Mouse (Mus musculus) neural tube, embryonic 14.5 days (tissue): ENCODE results near the gene Esyt2. TPM values are rescaled to one million over a fixed set of nuclear protein-coding genes. Genes with fewer than 3 reads are reported as not detected.

Experiments used
- ATAC-seq: fragments of 200-750 bp; cut with Nextera tagmentation; 2 replicates; pipeline ENCODE4 v1.8.0; 2017; ENCODE audit warnings: low read depth, mild to moderate bottlenecking, moderate TSS enrichment, moderate library complexity
- H3K27ac ChIP-seq: fragments of 300-500 bp; sonication (generic); 2 replicates; pipeline ENCODE4 v1.5.1; 2014; ENCODE audit warnings: low read depth, mild to moderate bottlenecking, control low read depth, low read length, moderate library complexity, mixed read lengths
- H3K27me3 ChIP-seq: fragments of 300-500 bp; sonication (generic); 2 replicates; pipeline ENCODE4 v1.6.1; 2014; ENCODE audit warnings: low read length; ENCODE audit not compliant: control insufficient read depth, insufficient read depth
- H3K36me3 ChIP-seq: fragments of 300-500 bp; sonication (generic); 2 replicates; pipeline ENCODE4 v1.6.1; 2014; ENCODE audit warnings: low read length, mixed read lengths; ENCODE audit not compliant: control insufficient read depth, insufficient read depth
- H3K4me1 ChIP-seq: fragments of 300-500 bp; sonication (generic); 2 replicates; pipeline ENCODE4 v1.6.1; 2014; ENCODE audit warnings: low read length; ENCODE audit not compliant: control insufficient read depth, insufficient read depth
- H3K4me2 ChIP-seq: fragments of 300-500 bp; sonication (generic); 2 replicates; pipeline ENCODE4 v1.6.1; 2014; ENCODE audit warnings: mild to moderate bottlenecking, low read depth, low read length, control low read depth
- H3K4me3 ChIP-seq: fragments of 300-500 bp; sonication (generic); 2 replicates; pipeline ENCODE4 v1.5.1; 2014; ENCODE audit warnings: low read depth, low read length, control low read depth, mixed read lengths
- H3K9ac ChIP-seq: fragments of 300-500 bp; sonication (generic); replicated peaks from 2 replicates; pipeline ENCODE4 v1.6.1; 2014; ENCODE audit warnings: low read depth, mild to moderate bottlenecking, control low read depth, low read length, mixed read lengths
- H3K9me3 ChIP-seq: fragments of 300-500 bp; sonication (generic); 2 replicates; pipeline ENCODE4 v1.6.1; 2016; ENCODE audit warnings: low read length; ENCODE audit not compliant: control insufficient read depth
- WGBS: fragments of 180-500 bp; shearing (Covaris S2); extraction: QIAGEN DNeasy Blood & Tissue Kit; methylation state at CpG from one replicate; pipeline ENCODE4 v1.1.7; 2014; 5-methylcytosine and 5-hydroxymethylcytosine counted together
- microRNA-seq: library from miRNA; unstranded; fragments of <30 nt; microRNA quantifications from one replicate; pipeline ENCODE4, GENCODE M21; 2016
- polyA plus RNA-seq: library from polyadenylated mRNA; unstranded; fragments of >200 nt; fragmentation: Nextera tagmentation; extraction: Ambion mirVana; gene quantifications from 2 replicates; pipeline ENCODE4 v1.2.1, GENCODE M21; 2014

Gene Esyt2
- polyA plus RNA-seq, 1 experiment from 2014 or later: 17.8 TPM

- no peaks in the 10 kb centered on the region for H3K36me3 ChIP-seq
- H3K9me3 ChIP-seq: no peaks in the 10 kb centered on the region
- no peak for ATAC-seq
- H3K9ac ChIP-seq: no peak overlapping the region
- no peak overlapping the region for H3K4me2 ChIP-seq
- H3K4me3 ChIP-seq: no peak overlapping the region
- no peaks in the 10 kb centered on the region for H3K4me1 ChIP-seq
- no peaks in the 10 kb centered on the region for H3K27me3 ChIP-seq
- WGBS: 91% methylated on average over 2 of the region's 2 CpGs
- no peak overlapping the region for H3K27ac ChIP-seq
Observed at GRCm38 (mm10) chr12:116421656-116422055, 140.7 kb downstream of the Esyt2 start.

GRCm38 (mm10) chr12:116425392-116425791 is 144.4 kb downstream of the Esyt2 start:
- H3K9ac ChIP-seq: no peak overlapping the region
- no peak overlapping the region for H3K27ac ChIP-seq
- no peaks in the 10 kb centered on the region for H3K9me3 ChIP-seq
- no peaks in the 10 kb centered on the region for H3K4me1 ChIP-seq
- no peaks in the 10 kb centered on the region for H3K36me3 ChIP-seq
- no peak overlapping the region for H3K4me2 ChIP-seq
- ATAC-seq: no peak
- H3K27me3 ChIP-seq: no peaks in the 10 kb centered on the region
- no peak overlapping the region for H3K4me3 ChIP-seq
- 95% methylated on average over 2 of the region's 2 CpGs for WGBS

- Histone ChIP-seq H3K9me3 (no peaks in the 10 kb centered on the region), H3K4me2 (no peak overlapping the region), H3K9ac (no peak overlapping the region), H3K4me1 (no peaks in the 10 kb centered on the region), H3K27ac (no peak overlapping the region), H3K4me3 (no peak overlapping the region), H3K36me3 (no peaks in the 10 kb centered on the region), H3K27me3 (no peaks in the 10 kb centered on the region)
- ATAC-seq: no peak
- 90% methylated on average over 2 of the region's 2 CpGs for WGBS
Observed at GRCm38 (mm10) chr12:116433742-116434141, 152.7 kb downstream of the Esyt2 start.

- 94% methylated on average over 2 of the region's 2 CpGs for WGBS
- ATAC-seq: no peak
- no peaks in the 10 kb centered on the region for H3K9me3 ChIP-seq
Observed at GRCm38 (mm10) chr12:116435232-116435631, 154.2 kb downstream of the Esyt2 start.

GRCm38 (mm10) chr12:116436125-116436524 is 155.1 kb downstream of the Esyt2 start:
- ATAC-seq: no peak
- H3K36me3 ChIP-seq: no peaks in the 10 kb centered on the region
- 96% methylated on average over 3 of the region's 3 CpGs for WGBS
- H3K4me2 ChIP-seq: no peak overlapping the region
- no peaks in the 10 kb centered on the region for H3K4me1 ChIP-seq
- H3K27me3 ChIP-seq: no peaks in the 10 kb centered on the region
- no peak overlapping the region for H3K27ac ChIP-seq
- no peaks in the 10 kb centered on the region for H3K9me3 ChIP-seq
- no peak overlapping the region for H3K4me3 ChIP-seq
- H3K9ac ChIP-seq: no peak overlapping the region

More at GRCm38 (mm10) chr12:116435232-116435631, 154.2 kb downstream of the Esyt2 start:
- H3K27ac ChIP-seq: no peak overlapping the region
- H3K27me3 ChIP-seq: no peaks in the 10 kb centered on the region
- H3K4me3 ChIP-seq: no peak overlapping the region
- no peaks in the 10 kb centered on the region for H3K36me3 ChIP-seq
- H3K4me2 ChIP-seq: no peak overlapping the region
- no peak overlapping the region for H3K9ac ChIP-seq
- no peaks in the 10 kb centered on the region for H3K4me1 ChIP-seq

- no peak for ATAC-seq
- Histone ChIP-seq H3K4me3 (no peak overlapping the region), H3K27me3 (no peaks in the 10 kb centered on the region), H3K27ac (no peak overlapping the region), H3K36me3 (no peaks in the 10 kb centered on the region), H3K4me1 (no peaks in the 10 kb centered on the region), H3K9me3 (no peaks in the 10 kb centered on the region), H3K9ac (no peak overlapping the region), H3K4me2 (no peak overlapping the region)
- 88% methylated on average over 5 of the region's 5 CpGs for WGBS
Observed at GRCm38 (mm10) chr12:116438591-116438990, 157.6 kb downstream of the Esyt2 start.

Small RNA genes within 50 kb of the gene (microRNA-seq; reads per million reads assigned to microRNA genes)
- not detected for gene Gm23190

Other genes starting within 250 kb of the Esyt2 start
- 57.0 and 58.4 TPM in 2 replicates for gene Zfp386, start 233.5 kb upstream of the Esyt2 start, polyA plus RNA-seq
- 0.55 and 0.84 TPM in 2 replicates for gene Vipr2, start 203.5 kb upstream of the Esyt2 start, polyA plus RNA-seq
- gene Wdr60, start 18.2 kb upstream of the Esyt2 start, polyA plus RNA-seq: 21.2 and 25.4 TPM in 2 replicates
- gene Gm11027, start 5.8 kb upstream of the Esyt2 start, polyA plus RNA-seq: not detected in 2 replicates
- gene Ncapg2, start 124.2 kb downstream of the Esyt2 start, polyA plus RNA-seq: 5.9 and 8.3 TPM in 2 replicates
- 17.1 and 24.7 TPM in 2 replicates for gene Ptprn2, start 204.5 kb downstream of the Esyt2 start, polyA plus RNA-seq